Mouse (Mus musculus) CH12.LX (cell line): Measurements from ENCODE around the gene Ccser1. TPM values are rescaled to one million over a fixed set of nuclear protein-coding genes. Genes with fewer than 3 reads are reported as not detected.
A peak's percentile ranks its signal among the peaks of the same experiment; 100 is the strongest.

Experiments used
- DNase-seq: peaks from one replicate; pipeline ENCODE4 v3.0.0-alpha.2; 2013; ENCODE audit errors: extremely low read depth
- H3K27ac ChIP-seq: 2 replicates; pipeline ENCODE4 v1.5.1; 2012; ENCODE audit warnings: low read depth, mild to moderate bottlenecking, control low read depth, moderate library complexity; ENCODE audit not compliant: insufficient read depth
- H3K27me3 ChIP-seq: replicated peaks from 2 replicates; pipeline ENCODE3; 2012; ENCODE audit warnings: inconsistent platforms
- H3K36me3 ChIP-seq, 2 experiments: replicated peaks in 1 of 2; 2 replicates each; pipeline versions ENCODE3 to v1.6.1; 2012; ENCODE audit warnings: inconsistent platforms in 1 of 2, low read length in 1 of 2, mild to moderate bottlenecking in 1 of 2, mixed read lengths in 1 of 2, moderate library complexity in 1 of 2; ENCODE audit not compliant: control insufficient read depth in 1 of 2, insufficient read depth in 1 of 2
- H3K4me1 ChIP-seq, 2 experiments: 2 replicates each; pipeline ENCODE4 v1.6.1; 2012; ENCODE audit warnings: inconsistent platforms in 1 of 2, moderate library complexity in 1 of 2; ENCODE audit not compliant: insufficient read depth in 2 of 2, control insufficient read depth in 1 of 2
- H3K4me2 ChIP-seq: 2 replicates; pipeline ENCODE4 v1.6.1; 2012; ENCODE audit warnings: low read depth, mild to moderate bottlenecking, control low read depth; ENCODE audit not compliant: poor library complexity, insufficient read depth, severe bottlenecking
- H3K4me3 ChIP-seq, 3 experiments: fragments of 150-350 bp in 1 of 3; sonication (generic) in 1 of 3; replicated peaks in 1 of 3; 2 replicates each; pipeline versions ENCODE3 to v1.5.1; 2011 to 2012; ENCODE audit warnings: low read depth in 2 of 3, low read length in 2 of 3, mild to moderate bottlenecking in 2 of 3, moderate library complexity in 2 of 3, control low read depth in 1 of 3, improper control_type of control experiment in 1 of 3, inconsistent platforms in 1 of 3, mixed read lengths in 1 of 3; ENCODE audit not compliant: poor library complexity in 1 of 3
- H3K79me2 ChIP-seq: replicated peaks from 2 replicates; pipeline ENCODE4 v1.6.1; 2012; ENCODE audit warnings: mild to moderate bottlenecking, moderate library complexity; ENCODE audit not compliant: control insufficient read depth, poor library complexity, insufficient read depth, severe bottlenecking; ENCODE audit errors: extremely low read depth
- H3K9ac ChIP-seq: 2 replicates; pipeline ENCODE4 v1.6.1; 2012; ENCODE audit warnings: low read depth, mild to moderate bottlenecking, control low read depth, moderate library complexity; ENCODE audit not compliant: insufficient read depth
- H3K9me3 ChIP-seq: replicated peaks from 2 replicates; pipeline ENCODE3; 2012; ENCODE audit warnings: low read length, inconsistent platforms, mixed read lengths
- CTCF ChIP-seq, 2 experiments: IDR thresholded peaks in 1 of 2; conservative IDR thresholded peaks in 1 of 2; 2 replicates each; pipeline ENCODE4 v1.5.1; 2011 to 2012; ENCODE audit warnings: low read depth in 2 of 2, low read length in 2 of 2, improper control_type of control experiment in 1 of 2, inconsistent platforms in 1 of 2, mild to moderate bottlenecking in 1 of 2, moderate library complexity in 1 of 2
- IRF4 ChIP-seq: IDR thresholded peaks from 2 replicates; pipeline ENCODE4 v1.6.1; 2014; ENCODE audit warnings: low read depth, mild to moderate bottlenecking, inconsistent platforms, low read length, improper control_type of control experiment
- MAFK ChIP-seq: IDR thresholded peaks from 2 replicates; pipeline ENCODE4 v1.6.1; 2011; ENCODE audit warnings: low read length, improper control_type of control experiment; ENCODE audit not compliant: insufficient replicate concordance
- PAX5 ChIP-seq: IDR thresholded peaks from 2 replicates; pipeline ENCODE4 v1.6.1; 2012; ENCODE audit warnings: low read length, inconsistent platforms, mixed read lengths
- POLR2A ChIP-seq: IDR thresholded peaks from 2 replicates; pipeline ENCODE4 v1.6.1; 2011; ENCODE audit warnings: low read depth, mild to moderate bottlenecking, improper control_type of control experiment, low read length
- RAD21 ChIP-seq: IDR thresholded peaks from 2 replicates; pipeline ENCODE4 v1.6.1; 2011; ENCODE audit warnings: low read depth, mild to moderate bottlenecking, low read length, improper control_type of control experiment, moderate library complexity
- SMC3 ChIP-seq: IDR thresholded peaks from 2 replicates; pipeline ENCODE4 v1.6.1; 2011; ENCODE audit warnings: low read depth, low read length, improper control_type of control experiment
- USF2 ChIP-seq: conservative IDR thresholded peaks from 2 replicates; pipeline ENCODE4 v1.6.1; 2011; ENCODE audit warnings: low read depth, low read length, improper control_type of control experiment
- ZC3H11A ChIP-seq: IDR thresholded peaks from 2 replicates; pipeline ENCODE4 v1.6.1; 2012; ENCODE audit warnings: low read depth, mild to moderate bottlenecking, inconsistent platforms, low read length, improper control_type of control experiment
- ZMIZ1 ChIP-seq: IDR thresholded peaks from 2 replicates; pipeline ENCODE4 v1.6.1; 2012; ENCODE audit warnings: low read depth, mild to moderate bottlenecking, inconsistent platforms, low read length, improper control_type of control experiment
- dilution Hi-C: fragments of 300-500 bp; cut with MboI; formaldehyde crosslinking; loops from 2 replicates; pipeline ENCODE4 v1.14.3; 2020; ENCODE audit warnings: low sequenced_read_pairs; ENCODE audit not compliant: extremely low pct_unique_long_range_greater_than_20kb, extremely low pct_ligation_motif_present
- in situ Hi-C: fragments of 300-500 bp; cut with MboI; formaldehyde crosslinking; loops from 3 replicates; pipeline ENCODE4 v1.14.3; 2019; ENCODE audit warnings: low sequenced_read_pairs, low pct_ligation_motif_present, low pct_unique_long_range_greater_than_20kb, mixed read lengths
- polyA plus RNA-seq: library from polyadenylated mRNA; unstranded; fragments of >175 nt; gene quantifications from 2 replicates; pipeline ENCODE4 v1.2.1, GENCODE M21; 2012; ENCODE audit warnings: low read depth; ENCODE audit not compliant: insufficient read length
- total RNA-seq, 2 experiments: library from RNA; depleted of rRNA; stranded (reverse); fragments of 300-350 nt in 1 of 2; fragments of >200 nt in 1 of 2; gene quantifications; 2 replicates each; pipeline ENCODE4 v1.2.3; 2012 to 2014

Gene Ccser1
- total and polyA plus RNA-seq, 3 experiments: not detected

GRCm38 (mm10) chr6:61300441-61300840 lies 120.3 kb downstream of the Ccser1 start:
- no peaks in the 10 kb centered on the region for H3K4me1 ChIP-seq
- H3K9me3 ChIP-seq: peaks cover 41% of the 10 kb centered on the region
- no peak overlapping the region for H3K9ac ChIP-seq
- no peak overlapping the region for H3K27ac ChIP-seq
- no peaks in the 10 kb centered on the region for H3K79me2 ChIP-seq
- no peak for TF ChIP-seq SMC3
- no peak for TF ChIP-seq POLR2A
- no peak overlapping the region for H3K4me2 ChIP-seq
- dilution Hi-C loops: no loop called here
- no peaks in the 10 kb centered on the region for H3K36me3 ChIP-seq
- no peaks in the 10 kb centered on the region for H3K27me3 ChIP-seq
- in situ Hi-C loops: no loop called here
- no peak overlapping the region for H3K4me3 ChIP-seq
- no peak for DNase-seq

DNA sequence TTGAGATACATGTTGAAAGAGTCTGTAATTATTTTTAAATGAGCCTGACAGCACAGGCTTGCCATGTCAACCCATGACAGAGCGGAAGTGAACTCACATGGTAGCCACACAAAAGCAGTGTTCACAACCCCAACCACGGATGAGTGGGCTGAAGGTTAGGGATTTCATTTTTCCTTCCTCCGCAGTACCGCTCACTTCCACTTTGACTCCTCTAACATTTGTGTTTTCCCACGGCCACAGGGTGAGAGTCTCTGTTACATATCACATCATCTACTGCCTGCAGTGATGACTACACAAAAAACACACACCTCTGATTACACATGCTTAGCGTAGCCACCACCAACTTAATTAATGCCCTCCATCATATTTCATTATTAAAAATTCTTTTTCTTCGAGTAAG lies 120.9 kb downstream of the Ccser1 start:
- no peaks in the 10 kb centered on the region for H3K27me3 ChIP-seq
- no peak for TF ChIP-seq ZMIZ1
- no peak for TF ChIP-seq USF2
- no peak for TF ChIP-seq ZC3H11A
- TF ChIP-seq PAX5: no peak
- TF ChIP-seq IRF4: no peak
- H3K9me3 ChIP-seq: peaks cover 38% of the 10 kb centered on the region
- no peaks in the 10 kb centered on the region for H3K79me2 ChIP-seq
- DNase-seq: no peak
- dilution Hi-C loops: no loop called here
- in situ Hi-C loops: no loop called here
- no peak overlapping the region for H3K27ac ChIP-seq
- H3K36me3 ChIP-seq: no peaks in the 10 kb centered on the region
- no peak overlapping the region for H3K4me2 ChIP-seq
- no peaks in the 10 kb centered on the region for H3K4me1 ChIP-seq
- no peak overlapping the region for H3K4me3 ChIP-seq
- no peak overlapping the region for H3K9ac ChIP-seq

DNA sequence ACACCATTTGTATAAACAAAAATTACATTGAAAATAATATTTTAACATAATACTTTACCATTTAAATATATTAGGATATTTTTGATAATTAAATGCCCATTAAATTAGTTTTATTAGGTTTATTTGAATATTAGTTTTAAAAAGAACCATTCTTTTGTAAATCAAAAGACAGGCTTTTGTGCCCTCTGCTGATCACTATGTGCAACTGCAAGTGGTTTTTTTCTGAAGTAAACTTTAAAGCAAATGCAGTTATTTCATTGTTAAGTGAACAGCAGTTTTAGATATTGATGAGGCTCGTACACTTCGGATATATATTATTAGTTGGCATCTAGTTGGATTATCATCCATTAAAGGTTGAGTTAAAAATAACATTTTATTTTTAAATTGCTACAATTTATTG lies 121.5 kb downstream of the Ccser1 start:
- no peaks in the 10 kb centered on the region for H3K36me3 ChIP-seq
- H3K9ac ChIP-seq: no peak overlapping the region
- no peaks in the 10 kb centered on the region for H3K27me3 ChIP-seq
- in situ Hi-C loops: no loop called here
- dilution Hi-C loops: no loop called here
- H3K4me1 ChIP-seq: no peaks in the 10 kb centered on the region
- H3K4me2 ChIP-seq: no peak overlapping the region
- no peak for DNase-seq
- no peak overlapping the region for H3K4me3 ChIP-seq
- TF ChIP-seq SMC3 (peak; percentile 25; the same call in 1 of the 2 replicates), MAFK (no peak), CTCF (conservative IDR thresholded peaks at IDR 0.05 in 1 of 2, IDR thresholded peaks at IDR 0.05 in 1 of 2; ENCODE audit: low read depth in 2 of 2, low read length in 2 of 2) (peak in 1 of 2 experiments; percentile 41; a peak in 2 of 4 replicates), RAD21 (peak; percentile 37)
- H3K9me3 ChIP-seq: peaks cover 37% of the 10 kb centered on the region
- no peaks in the 10 kb centered on the region for H3K79me2 ChIP-seq
- no peak overlapping the region for H3K27ac ChIP-seq
